Mouse (Mus musculus): ENCODE results near the gene Sept5. TPM values are rescaled to one million over a fixed set of nuclear protein-coding genes. Genes with fewer than 3 reads are reported as not detected.

Sept5 gene
- not detected in 2 replicates for total RNA-seq (2014; fragmentation: Nextera tagmentation)
- total RNA-seq (2017) = 1.8 and 2.6 TPM in 2 replicates

DNA sequence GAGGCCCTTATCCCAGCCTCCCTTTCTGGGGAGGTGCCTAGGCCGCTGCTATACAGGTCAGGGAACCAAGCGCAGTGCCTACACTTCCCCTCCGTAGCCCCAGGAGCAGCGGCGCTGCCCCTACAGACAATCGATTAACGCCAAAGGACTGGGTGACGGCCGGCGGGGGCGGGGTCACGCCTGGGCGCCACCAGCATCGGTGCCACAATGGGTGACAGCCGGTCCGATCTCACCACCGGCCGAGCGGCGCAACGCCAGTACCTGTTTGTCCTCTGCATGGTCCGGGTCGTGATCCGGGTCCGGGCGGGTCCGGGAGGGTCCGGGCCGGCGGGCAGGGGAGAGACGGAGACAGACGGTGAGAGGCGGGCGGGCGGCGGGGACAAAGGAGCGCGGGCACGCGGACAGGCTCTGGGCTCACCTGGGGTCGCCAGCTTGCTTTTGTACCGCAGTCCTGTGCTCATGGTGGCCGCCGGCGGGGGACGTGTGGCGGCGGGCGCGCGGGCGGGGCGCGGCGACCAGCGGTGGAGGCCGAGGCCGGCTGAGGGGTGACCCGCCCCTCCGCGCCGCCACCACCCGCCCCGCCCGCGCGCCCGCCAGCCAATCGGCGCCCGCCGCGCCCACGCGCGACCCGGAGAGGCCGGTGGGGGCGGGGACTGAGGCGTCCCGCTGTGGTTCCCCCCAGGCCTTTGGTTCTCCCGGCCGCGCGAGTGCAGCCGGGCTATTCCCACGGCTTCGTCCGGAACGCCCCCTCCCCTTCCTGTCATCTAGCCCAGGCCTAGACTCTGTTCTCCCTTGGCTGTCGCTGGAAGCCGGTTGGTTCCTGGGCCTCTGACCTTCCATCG, at the start of gene Sept5:
TSS of gene Sept5 (minus strand) at position 565 of the 842 bp plus-strand sequence.
- ATAC-seq (replicated peaks; ENCODE audit: poor library complexity, severe bottlenecking) = peak; percentile 34

DNA sequence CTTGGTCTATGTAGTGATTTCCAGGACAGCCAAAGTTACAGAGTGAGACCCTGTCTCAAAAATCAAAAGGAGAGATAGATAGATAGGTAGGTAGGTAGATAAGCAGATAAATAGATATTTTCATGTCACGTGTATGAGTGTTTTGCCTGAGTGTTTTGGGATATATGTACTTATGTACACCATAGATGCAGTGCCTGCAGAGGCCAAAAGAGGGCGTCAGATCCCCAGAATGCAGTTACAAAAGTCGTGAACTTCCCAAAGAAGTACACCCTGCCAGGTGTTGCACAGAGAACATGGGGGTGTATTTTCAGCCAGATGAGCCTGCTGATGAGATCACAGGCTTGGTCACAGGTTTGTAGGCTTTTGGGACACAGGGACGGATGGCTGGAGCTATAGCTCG, 49.4 kb upstream of the Sept5 start:
- ATAC-seq (replicated peaks; ENCODE audit: poor library complexity, severe bottlenecking) = 0 out of 2 replicates have a peak, but pooled peaks have one; percentile 30

DNA sequence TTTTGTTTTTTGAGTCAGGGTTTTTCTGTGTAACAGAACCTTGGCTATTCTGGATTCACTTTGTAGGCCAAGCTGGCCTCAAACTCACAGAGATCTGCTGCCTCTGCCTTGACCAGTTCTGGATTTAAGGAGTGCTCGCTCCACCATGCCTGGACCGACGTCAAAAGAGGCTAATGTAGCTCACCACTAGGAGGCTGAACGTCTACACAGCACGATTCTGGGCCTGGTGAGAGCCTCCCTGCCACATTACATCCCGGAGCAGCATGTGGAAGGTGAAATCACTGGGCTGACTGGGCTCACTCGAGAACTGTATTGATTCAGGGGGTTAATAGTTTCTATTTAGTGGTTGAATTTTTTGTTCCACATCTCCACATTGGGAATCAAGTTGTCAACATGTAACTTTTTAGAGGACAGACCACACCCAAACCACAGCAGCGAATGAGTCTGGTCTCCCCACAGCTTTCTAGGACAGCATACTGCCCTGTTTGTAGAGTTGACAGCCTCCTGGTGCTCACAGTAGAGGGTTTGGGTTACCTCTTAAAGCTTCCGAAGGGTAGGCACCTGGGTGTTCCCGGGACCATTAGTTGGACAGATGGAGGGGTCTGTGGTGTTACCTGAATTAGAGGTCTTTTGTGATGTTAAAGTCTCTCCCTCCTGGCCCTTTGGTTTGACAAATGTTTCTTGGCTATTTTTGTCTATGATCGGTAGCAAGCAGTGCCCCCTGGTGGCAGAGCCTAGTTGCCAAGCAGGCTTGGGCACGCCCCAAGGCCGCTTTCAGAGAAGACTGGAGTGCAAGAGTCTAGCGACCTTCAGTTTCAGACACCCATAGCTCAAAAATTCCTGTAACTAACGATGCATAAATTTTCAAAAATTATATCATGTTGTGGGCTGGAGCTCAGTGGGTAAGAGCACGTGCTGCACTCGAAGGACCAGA, 48.3 kb upstream of the Sept5 start:
- ATAC-seq (replicated peaks; ENCODE audit: poor library complexity, severe bottlenecking) = peak; percentile 88

DNA sequence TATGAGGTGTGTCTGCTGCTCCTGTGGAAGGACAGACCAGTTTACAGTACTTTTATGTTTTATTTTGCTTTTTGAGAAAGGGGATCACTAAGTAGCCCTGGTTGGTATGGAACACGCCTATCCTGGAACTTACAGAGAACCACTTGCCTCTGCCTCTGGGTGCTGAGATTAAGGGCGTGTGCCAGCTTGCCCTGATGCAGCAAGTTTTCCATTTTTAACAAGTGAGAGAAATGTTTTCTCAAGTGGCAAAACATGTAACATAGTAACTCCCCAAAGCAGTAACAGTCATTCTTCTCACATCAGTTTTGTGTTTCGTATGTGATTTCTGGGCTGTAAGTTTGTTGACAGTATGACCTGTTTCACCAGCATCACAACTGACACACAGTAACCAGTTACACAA, 43.3 kb upstream of the Sept5 start:
- ATAC-seq (replicated peaks; ENCODE audit: poor library complexity, severe bottlenecking) = no peak

DNA sequence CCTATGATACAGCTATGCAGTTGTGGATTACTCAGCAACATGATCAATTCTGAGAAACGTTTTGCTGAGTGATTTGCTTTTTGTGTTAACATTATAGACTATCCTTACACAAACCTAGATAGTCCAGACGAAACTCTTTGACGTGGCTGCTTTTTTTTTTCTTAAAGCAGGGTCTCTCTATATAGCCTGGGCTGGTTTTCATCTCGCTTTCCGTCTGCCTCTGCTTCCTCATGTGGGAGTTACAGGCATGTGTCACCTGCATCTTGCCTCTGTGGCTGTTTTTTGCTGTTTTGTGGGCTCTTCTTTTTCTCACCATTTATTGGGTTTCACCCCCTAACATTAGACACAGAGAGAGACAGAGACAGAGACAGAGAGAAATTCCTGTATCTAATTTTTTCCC, 42.3 kb upstream of the Sept5 start:
- ATAC-seq (replicated peaks; ENCODE audit: poor library complexity, severe bottlenecking) = no peak

DNA sequence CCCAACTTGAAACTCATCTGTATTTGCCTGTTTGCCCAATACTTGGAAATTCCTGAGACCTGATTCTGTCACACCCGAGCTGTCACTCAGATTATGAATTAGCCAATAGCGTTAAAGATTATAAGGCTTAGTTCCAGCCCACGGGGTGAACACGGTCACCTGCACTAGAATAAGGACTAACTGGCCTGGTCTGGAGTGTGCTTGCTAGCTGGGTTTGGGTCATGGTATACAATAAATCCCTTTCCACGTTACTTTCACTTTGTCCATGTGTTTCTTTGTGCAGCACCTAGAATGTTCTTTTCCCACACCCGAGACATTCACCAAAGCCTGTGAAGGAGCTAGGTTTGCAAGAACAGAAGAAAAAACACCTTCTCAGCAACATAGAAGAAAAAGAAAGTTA, 40.2 kb upstream of the Sept5 start:
- no peak for ATAC-seq (replicated peaks; ENCODE audit: poor library complexity, severe bottlenecking)

DNA sequence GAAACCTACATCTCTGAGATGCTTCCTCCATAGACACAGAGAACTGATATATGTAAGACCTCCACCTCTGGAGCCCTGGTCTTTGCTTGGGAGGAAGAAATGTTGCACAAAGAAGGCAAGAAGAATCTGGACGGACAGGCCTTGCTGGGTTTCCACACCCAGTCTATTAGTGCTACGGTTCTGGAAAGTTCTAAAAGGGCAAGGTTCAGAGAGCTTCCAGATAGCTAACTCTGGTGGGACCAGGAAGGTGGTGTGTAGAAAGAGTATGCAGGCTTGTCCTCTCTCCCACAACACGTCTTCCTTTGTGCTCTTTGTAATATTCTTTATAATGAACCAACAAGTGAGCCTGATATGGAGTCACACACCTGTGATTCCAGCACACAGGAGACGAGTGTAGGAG, 28.8 kb upstream of the Sept5 start:
- ATAC-seq (replicated peaks; ENCODE audit: poor library complexity, severe bottlenecking) = no peak

DNA sequence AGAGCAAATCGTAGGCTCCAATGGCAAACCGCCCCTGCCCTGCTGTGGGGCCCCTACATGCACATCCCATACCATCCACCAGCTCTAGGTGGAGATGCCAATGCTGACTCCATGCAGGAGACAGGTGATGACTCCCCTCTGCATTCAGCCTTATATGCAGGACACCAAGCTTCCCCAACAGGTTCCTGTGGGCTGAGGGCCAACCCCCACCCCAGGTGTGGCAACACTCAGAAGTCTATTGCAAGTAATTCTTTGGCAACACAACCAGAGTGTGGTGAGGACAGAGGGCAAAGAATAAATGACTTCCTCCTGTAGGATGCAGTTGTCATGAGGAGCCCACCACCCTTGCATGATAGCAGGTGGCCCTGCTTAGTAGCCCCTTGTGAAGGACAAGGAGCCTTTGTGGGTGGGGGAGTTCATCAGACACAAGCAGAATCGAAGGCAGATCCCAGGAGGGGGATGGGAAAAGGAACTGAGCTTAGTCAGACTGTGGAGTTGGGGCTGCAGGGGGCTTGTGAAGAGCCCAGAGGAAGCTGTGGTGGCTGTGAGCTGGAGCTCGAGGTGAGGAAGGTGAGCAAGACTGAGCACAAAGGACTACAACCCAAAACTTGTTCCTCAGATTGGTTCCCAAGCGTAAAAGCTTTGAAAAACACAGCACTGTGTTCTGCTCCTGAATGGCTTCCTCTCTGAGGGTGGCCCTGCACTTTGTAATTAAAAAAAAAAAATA, 25.8 kb upstream of the Sept5 start:
- ATAC-seq (replicated peaks; ENCODE audit: poor library complexity, severe bottlenecking) = peak; percentile 92

DNA sequence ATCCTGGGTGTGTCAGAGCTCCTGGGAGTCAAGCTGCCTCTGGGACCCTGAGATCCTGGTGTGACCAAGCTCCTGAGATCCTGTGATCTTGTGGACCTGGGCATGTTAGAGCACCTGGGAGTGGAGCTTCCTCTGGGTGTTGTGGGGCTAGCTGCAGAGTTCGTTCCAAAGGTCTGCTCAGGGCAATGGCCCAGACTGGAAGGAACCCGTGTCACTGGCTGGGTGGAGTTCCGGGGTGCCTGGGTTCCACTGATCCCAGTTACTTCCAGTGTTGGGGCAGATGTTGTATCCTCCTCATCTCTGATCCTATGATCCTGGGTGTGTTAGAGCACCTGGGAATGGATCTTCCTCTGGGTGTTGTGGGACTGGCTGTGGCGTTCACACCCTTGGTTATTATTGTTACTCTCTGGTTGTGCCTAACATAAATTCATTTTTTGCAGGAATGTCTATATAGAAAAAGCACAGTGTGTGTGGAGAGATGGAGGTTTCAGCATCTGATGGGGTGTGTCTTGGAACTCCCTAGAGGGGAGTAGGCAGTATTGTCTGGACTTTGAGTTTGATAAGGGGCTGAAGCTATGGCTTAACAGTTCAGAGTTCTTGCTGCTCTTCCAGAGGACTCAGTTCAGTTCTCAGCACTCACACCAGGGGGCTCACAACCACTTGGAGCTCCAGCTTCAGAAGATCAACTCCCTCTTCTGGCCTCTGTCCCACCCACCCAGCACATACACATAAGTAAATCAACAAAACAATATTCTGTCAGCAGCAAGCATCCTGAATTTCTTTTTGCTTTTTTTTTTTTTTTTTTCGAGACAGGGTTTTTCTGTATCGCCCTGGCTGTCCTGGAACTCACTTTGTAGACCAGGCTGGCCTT, 23.8 kb upstream of the Sept5 start:
- no peak for ATAC-seq (replicated peaks; ENCODE audit: poor library complexity, severe bottlenecking)

DNA sequence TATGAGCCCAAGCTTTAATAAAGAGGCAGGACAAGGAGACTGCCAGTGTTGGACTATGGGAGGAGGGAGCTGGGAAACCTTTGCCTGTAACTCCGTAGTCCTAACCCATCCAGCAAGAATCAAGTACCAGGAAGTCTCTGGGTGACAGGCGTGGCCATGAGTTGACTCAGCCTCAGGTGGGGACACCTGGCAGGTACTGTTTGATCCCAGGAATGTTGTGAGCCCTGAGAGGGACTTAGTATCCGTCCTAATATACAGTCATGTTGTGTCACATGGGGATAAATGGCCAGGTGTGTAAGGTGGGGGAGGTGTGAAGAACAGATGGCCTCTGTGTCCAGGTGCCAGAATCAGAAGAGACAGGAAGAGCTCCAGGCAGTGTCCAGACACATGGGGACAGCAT, 19.4 kb upstream of the Sept5 start:
- ATAC-seq (replicated peaks; ENCODE audit: poor library complexity, severe bottlenecking) = no peak

DNA sequence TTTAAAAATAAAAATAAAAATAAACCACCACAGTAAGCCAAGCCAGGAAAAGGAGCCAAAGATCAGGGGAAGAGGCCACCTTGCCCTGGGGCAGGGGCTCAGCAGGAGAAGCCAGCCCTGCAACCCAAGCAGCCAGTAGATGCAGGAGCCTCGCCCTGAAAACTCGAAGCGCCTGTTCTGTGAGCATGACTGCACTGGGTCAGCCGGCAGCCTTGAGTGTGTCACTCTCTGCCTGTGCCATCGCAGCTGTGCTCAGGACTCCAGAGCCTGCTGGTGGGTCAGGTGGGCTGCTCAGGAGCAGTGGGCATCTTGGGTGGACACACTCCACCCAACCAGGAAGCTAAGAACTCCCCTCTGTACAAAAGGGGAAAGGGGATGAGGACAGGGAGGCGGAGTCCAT, 15.6 kb upstream of the Sept5 start:
- no peak for ATAC-seq (replicated peaks; ENCODE audit: poor library complexity, severe bottlenecking)

DNA sequence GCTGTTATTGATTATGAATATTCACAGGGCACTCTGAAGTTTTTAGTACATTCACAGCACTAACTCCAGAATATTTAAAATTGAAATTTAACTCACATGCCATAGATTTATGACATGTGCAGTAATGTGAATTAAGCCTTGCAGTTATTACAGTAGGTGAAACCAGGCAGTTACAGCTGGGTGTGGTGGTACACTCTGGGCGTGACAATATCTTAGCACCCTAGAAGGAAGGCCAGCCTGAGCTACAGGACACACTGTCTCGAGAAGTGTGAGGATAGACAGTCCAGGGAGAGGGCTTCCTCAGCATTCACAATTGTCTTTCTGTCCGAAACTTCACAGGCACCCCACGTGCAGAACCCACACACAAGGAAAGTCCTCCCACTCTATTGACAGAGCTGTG, 14.7 kb upstream of the Sept5 start:
- no peak for ATAC-seq (replicated peaks; ENCODE audit: poor library complexity, severe bottlenecking)

DNA sequence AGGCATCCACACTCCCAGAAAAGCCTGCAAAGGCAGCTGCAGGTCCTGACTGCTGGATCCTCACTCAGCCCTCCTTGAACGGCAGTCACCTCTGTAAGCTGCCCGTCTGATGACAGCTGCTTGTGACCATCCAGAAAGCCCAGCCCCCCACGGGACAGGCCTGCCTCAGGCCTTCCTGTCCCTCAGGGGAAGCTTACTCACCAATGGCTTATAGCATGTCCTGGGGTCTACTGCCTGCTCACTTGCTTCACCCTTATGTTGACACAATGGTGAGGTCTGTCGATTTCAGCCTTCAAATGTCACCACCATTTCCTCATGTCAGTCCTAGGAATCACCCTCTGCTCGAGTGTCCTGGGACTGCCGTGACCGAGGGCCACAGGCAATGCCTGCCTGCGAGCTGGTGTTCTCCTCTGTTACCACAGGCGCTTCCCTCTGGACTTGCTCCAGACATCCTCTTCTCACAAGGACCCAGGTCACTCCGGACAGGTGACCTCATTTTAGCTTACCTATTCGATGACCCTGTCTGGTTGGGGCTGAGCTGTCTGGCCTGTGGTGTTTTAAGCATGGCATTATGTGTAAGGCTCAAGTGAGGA, 13.7 kb upstream of the Sept5 start:
- ATAC-seq (replicated peaks; ENCODE audit: poor library complexity, severe bottlenecking) = peak; percentile 65

DNA sequence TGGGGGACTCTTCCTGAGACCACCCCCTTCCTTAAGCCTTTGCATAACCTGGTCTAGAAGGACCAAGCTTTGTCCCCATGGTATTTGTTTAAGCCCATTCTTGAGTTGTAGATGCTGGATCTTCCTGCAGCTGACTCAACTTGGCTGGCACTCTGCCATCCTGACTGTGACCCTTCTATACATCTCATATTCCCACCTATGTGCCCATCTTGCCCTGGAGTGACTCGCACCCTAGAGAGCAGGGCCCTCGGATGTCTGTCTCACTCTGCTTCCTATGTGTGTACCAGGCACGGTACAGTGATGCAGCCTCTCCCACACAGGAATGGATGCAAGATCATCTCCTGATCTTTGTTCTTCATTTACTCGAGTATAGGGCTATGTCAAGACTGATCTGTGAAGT, 13.1 kb upstream of the Sept5 start:
- no peak for ATAC-seq (replicated peaks; ENCODE audit: poor library complexity, severe bottlenecking)

DNA sequence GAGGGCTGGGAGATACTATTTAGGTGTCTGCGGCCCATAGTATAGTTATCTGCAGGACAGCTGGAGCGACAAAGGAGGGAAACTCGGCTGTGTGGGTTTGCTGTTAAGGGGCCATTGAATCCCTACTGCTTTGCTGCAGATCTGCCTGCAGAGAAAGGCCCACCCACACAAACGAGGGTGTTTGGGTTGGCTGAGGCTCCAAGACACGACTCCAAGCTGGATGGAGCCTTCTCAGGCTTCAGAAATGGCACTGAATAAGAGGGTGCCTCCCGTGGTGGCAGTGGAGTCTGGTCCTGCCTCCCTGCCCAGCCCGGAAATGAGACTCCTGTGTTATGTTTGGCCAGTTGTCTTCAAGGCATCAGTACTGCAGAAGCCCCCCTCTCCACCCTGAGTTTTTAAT, 12.5 kb upstream of the Sept5 start:
- no peak for ATAC-seq (replicated peaks; ENCODE audit: poor library complexity, severe bottlenecking)

DNA sequence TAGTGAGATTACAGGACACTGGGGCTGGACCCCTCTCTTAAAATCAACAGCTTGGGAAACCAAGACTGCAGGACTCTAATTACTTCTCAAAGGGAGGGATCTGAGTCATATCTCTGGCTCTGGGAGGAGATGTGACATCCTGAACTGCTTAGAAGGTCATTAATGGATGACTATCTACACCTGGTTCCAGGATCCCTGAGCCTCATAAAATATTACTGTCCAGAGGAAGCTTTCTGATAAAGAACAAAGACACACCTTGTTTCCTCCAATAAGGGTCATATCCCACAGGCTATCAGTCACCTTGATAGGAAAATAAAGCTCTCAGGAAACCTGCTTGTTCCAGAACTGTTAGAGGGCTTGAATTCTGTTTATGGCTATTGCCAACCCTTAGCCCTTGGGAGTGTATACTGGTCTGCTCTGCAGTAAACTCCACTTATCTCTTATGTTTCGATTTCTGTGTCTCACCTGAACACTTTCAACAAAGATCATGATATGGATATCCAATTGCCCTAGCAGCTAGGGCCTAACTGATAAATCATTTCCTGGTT, 9.7 kb upstream of the Sept5 start:
- ATAC-seq (replicated peaks; ENCODE audit: poor library complexity, severe bottlenecking) = no peak

DNA sequence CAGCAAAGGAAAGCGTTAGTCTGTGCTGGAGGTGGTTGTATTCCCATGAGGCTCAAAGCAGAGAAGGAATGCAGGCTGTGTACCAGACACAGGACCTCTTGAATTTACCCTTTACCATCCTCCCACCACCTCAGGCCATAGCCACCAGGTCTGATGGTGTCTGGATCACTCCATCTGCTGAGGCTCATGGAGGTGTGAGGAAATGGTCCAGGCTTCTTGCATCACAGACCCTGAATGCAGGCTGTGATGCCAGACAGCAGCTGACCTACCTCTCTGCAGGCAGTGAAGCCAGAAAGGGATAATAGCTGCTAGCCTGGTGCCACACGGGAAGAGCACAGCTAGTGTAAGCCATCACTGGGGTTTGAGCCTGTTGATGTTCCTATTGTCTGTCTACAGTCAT, 8.6 kb upstream of the Sept5 start:
- ATAC-seq (replicated peaks; ENCODE audit: poor library complexity, severe bottlenecking) = no peak

DNA sequence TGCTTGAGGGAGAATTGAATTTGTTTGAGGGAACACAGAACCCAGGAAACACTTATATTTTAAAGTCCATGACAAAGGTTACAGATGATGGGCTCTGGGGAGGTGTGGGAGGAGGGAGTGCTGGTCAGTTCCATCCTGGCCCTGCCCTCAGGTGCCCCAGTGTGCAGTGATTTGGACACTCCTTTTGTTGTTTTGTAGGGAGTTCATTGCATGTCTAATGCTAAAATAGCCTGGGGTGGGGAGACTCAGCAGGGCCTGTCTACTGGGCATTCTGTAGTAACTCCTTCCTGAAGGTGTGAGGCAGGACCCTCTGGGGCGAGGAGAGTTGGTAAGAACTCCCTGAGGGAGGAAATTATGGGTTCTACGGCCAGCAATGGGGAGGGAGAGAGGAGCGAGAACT, 7.0 kb upstream of the Sept5 start:
- no peak for ATAC-seq (replicated peaks; ENCODE audit: poor library complexity, severe bottlenecking)

DNA sequence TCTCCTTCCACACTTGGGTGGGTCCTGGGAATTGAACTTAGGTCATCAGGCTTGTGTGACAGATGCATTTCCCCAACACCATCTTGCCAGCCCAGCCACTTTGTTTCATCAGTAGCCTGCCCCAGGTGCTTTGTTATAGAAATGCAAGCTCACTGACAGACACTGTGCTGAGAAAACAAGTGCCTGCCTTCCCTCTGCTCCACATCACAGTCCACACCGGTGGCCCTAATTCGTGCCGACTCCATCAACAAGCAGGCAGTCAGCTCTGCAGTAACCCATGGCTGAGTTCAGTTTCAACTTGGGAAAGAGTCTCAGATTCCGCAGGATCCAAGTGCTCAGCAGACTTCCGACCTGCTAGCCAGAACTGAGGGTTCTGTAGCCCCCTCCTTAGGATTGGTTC, 6.6 kb upstream of the Sept5 start:
- ATAC-seq (replicated peaks; ENCODE audit: poor library complexity, severe bottlenecking) = no peak

Measured in granulocyte monocyte progenitor cell, adult 5-6 weeks (primary cell).